Mouse (Mus musculus) heart, postnatal 0 days (tissue): Measurements from ENCODE around the gene Clec4n.

Experiments
- CTCF ChIP-seq: IDR thresholded peaks from 2 replicates; pipeline ENCODE4 v1.5.1; 2016; ENCODE audit warnings: antibody characterized with exemption, control low read depth, low read depth
- EP300 ChIP-seq: IDR thresholded peaks from 2 replicates; pipeline ENCODE4 v1.6.1; 2016; ENCODE audit warnings: antibody characterized with exemption, low read depth

- no peak for TF ChIP-seq CTCF
- TF ChIP-seq EP300, result no peak
Observed at GRCm38 (mm10) chr6:123237582-123237981, 7.9 kb downstream of the Clec4n start.
